Mouse (Mus musculus): ENCODE results near the gene Tmem62. TPM values are rescaled to one million over a fixed set of nuclear protein-coding genes. Genes with fewer than 3 reads are reported as not detected.

The Tmem62 gene
- total RNA-seq (2023), result 8.8 and 10.1 TPM in 2 replicates

GRCm38 (mm10) chr2:120976990-120977925 lies at the start of gene Tmem62:
Gene Tmem62 (plus strand): TSS chr2:120977017.

GRCm38 (mm10) chr2:120970559-120971080 lies 6.2 kb upstream of the Tmem62 start, which contains the start of gene Ubr1:
Gene Ubr1 (minus strand): TSS chr2:120970715.

GRCm38 (mm10) chr2:121007925-121008663 lies 31.3 kb downstream of the Tmem62 start, which contains the start of gene Ccndbp1:
Gene Ccndbp1 (plus strand): TSS chr2:121008403.

GRCm38 (mm10) chr2:121036733-121037341 lies 60.0 kb downstream of the Tmem62 start, which contains the start of gene Epb42:
Gene Epb42 (minus strand): TSS chr2:121037072.

Other genes with a start within 250 kb of the Tmem62 start
- gene Cdan1, start 126.9 kb upstream of the Tmem62 start, total RNA-seq (2023), result 14.9 and 23.1 TPM in 2 replicates
- gene Ttbk2, start 126.4 kb upstream of the Tmem62 start, total RNA-seq (2023), result 4.1 and 7.5 TPM in 2 replicates
- 26.6 and 38.8 TPM in 2 replicates for gene Ubr1, start 6.3 kb upstream of the Tmem62 start, total RNA-seq (2023)
- gene Ccndbp1, start 31.4 kb downstream of the Tmem62 start, total RNA-seq (2023), result 70.8 and 83.1 TPM in 2 replicates
- 0.28 and 1.7 TPM in 2 replicates for gene Epb42, start 60.1 kb downstream of the Tmem62 start, total RNA-seq (2023)
- gene Tgm5, start 108.8 kb downstream of the Tmem62 start, total RNA-seq (2023), result not detected in 2 replicates
- gene Tgm7, start 132.8 kb downstream of the Tmem62 start, total RNA-seq (2023), result not detected in 2 replicates
- gene Adal, start 163.4 kb downstream of the Tmem62 start, total RNA-seq (2023), result 2.3 and 2.4 TPM in 2 replicates
- gene Lcmt2, start 163.6 kb downstream of the Tmem62 start, total RNA-seq (2023), result 4.1 and 7.0 TPM in 2 replicates
- gene Tubgcp4, start 193.6 kb downstream of the Tmem62 start, total RNA-seq (2023), result 29.3 and 37.9 TPM in 2 replicates
- gene Zscan29, start 194.1 kb downstream of the Tmem62 start, total RNA-seq (2023), result 43.5 and 43.8 TPM in 2 replicates